Mouse (Mus musculus) E14TG2a.4 (cell line): Measurements from ENCODE around the gene Fance.

Source experiments
- CTCF ChIP-seq: conservative IDR thresholded peaks from 2 replicates; pipeline ENCODE4 v1.5.1; 2014; ENCODE audit warnings: low read length
- NANOG ChIP-seq: IDR thresholded peaks from 2 replicates; pipeline ENCODE4 v1.6.1; 2014; ENCODE audit warnings: borderline replicate concordance, low read length, mixed read lengths
- POU5F1 ChIP-seq: IDR thresholded peaks from 2 replicates; pipeline ENCODE4 v1.6.1; 2014; ENCODE audit warnings: low read length, borderline replicate concordance

- TF ChIP-seq CTCF (peak; percentile 21; the same call in 1 of the 2 replicates), POU5F1 (no peak), NANOG (no peak)
Observed at GRCm38 (mm10) chr17:28286964-28287363, 26.4 kb upstream of the Fance start.
